Mouse (Mus musculus): Measurements from ENCODE around the gene Gpr26. TPM values are rescaled to one million over a fixed set of nuclear protein-coding genes. Genes with fewer than 3 reads are reported as not detected.

Gene Gpr26
- polyA plus RNA-seq, 1 experiment, result 0.01 TPM

DNA sequence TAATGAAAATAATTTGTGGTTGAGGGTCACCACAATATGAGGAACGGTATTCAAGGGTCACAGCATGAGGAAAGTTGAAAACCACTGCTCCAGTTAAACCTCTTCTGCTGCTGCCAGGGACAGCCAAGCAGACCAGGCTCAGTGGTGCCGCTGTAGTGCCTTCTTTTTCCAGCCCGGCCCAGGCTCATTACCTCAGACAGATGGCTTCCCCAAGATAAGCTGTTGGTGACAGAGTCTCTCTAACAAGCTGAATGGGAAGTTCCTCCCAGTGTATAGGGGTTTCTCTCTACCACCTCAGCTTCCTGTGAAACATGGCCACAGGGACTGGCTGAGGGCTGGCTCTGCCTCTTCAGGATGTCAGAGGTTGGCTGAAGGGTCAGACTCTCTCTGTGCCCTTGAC, 4.0 kb downstream of the Gpr26 start:
- no peaks in the 10 kb centered on the region for H3K36me3 ChIP-seq (replicated peaks; ENCODE audit: low read length)
- TF ChIP-seq GATA1 (IDR thresholded peaks at IDR 0.05; ENCODE audit: borderline replicate concordance, low read length) (no peak), FLI1 (IDR thresholded peaks at IDR 0.05; ENCODE audit: low read length) (no peak)
- no peaks in the 10 kb centered on the region for H3K4me1 ChIP-seq
- H3K4me3 ChIP-seq (replicated peaks), result no peak overlapping the region
- H3K27me3 ChIP-seq (replicated peaks), result peaks cover 33% of the 10 kb centered on the region
- H3K9me3 ChIP-seq, result peaks cover 6% of the 10 kb centered on the region; the same call in 1 of the 2 replicates

DNA sequence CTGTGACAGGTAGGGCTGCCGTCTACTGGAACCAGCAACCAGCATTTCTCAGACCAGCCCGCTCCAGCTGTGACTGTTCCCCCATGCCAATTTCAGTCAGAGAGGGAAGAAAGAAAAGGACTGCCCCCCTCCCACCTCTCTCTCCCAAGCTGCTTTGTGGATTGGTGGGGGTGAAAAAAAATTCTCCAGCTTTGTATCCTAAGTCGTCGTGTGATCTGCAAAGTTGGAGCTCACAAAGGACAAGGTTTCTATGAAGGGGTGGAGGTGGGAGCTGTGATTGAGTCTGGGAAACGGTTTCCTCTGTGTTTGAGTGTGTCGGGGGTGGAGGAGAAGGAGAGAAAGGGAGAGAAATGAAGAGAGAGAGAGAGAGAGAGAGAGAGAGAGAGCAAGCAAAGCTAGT, 9.6 kb downstream of the Gpr26 start:
- H3K9me3 ChIP-seq, result no peaks in the 10 kb centered on the region
- no peaks in the 10 kb centered on the region for H3K4me1 ChIP-seq
- peaks cover 2% of the 10 kb centered on the region for H3K27me3 ChIP-seq (replicated peaks)
- H3K36me3 ChIP-seq (replicated peaks; ENCODE audit: low read length), result no peaks in the 10 kb centered on the region
- H3K4me3 ChIP-seq (replicated peaks), result no peak overlapping the region
- no peak for TF ChIP-seq FLI1 (IDR thresholded peaks at IDR 0.05; ENCODE audit: low read length)
- TF ChIP-seq GATA1 (IDR thresholded peaks at IDR 0.05; ENCODE audit: borderline replicate concordance, low read length), result no peak

DNA sequence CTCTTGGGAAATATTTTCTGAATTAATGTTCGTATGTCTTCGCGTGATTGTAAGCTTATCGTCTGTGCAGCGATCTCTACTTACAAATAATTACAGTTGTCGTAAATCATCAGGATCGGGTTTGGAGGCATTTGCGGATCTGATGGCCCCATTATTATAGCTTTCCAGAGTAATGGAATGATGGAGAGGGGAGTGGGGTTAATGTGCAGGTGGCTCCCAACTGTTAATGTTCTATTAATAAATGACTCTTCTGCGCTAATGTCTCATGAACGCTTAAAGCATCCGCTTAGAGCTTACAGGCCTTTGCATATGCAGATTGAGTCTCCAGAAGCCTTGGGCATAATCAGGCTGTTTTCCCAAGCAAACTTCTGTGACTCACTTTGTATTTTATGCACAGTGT, 12.3 kb downstream of the Gpr26 start:
- no peak for TF ChIP-seq FLI1 (IDR thresholded peaks at IDR 0.05; ENCODE audit: low read length)
- no peak for TF ChIP-seq GATA1 (IDR thresholded peaks at IDR 0.05; ENCODE audit: borderline replicate concordance, low read length)
- no peaks in the 10 kb centered on the region for H3K4me1 ChIP-seq

DNA sequence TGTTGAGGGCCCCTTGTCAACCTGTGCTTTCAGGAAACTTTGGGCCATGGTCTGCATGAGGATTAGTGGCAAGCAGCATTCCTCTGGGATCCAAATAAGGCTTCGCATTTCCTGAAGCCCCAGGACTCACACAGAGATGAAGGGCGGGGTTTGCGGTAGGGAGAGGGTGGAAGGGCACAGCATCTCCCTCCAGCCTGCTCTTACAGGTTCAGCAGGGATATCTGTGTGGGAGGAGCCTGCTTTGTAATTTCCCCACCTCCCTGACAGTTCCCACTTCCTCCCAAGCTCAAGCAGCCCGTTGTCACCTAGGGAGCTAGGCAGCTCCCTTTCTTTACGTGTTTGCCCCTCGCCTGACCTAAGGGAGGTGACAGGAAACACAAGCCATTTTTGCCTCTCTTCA, 22.8 kb downstream of the Gpr26 start:
- Histone ChIP-seq H3K36me3 (replicated peaks; ENCODE audit: low read length) (no peaks in the 10 kb centered on the region), H3K4me3 (replicated peaks) (no peak overlapping the region), H3K4me1 (no peaks in the 10 kb centered on the region), H3K9me3 (peaks cover 4% of the 10 kb centered on the region; the same call in 1 of the 2 replicates), H3K27me3 (replicated peaks) (no peaks in the 10 kb centered on the region)
- TF ChIP-seq GATA1 (IDR thresholded peaks at IDR 0.05; ENCODE audit: borderline replicate concordance, low read length) (no peak), FLI1 (IDR thresholded peaks at IDR 0.05; ENCODE audit: low read length) (no peak)

More for the DNA sequence above, 12.3 kb downstream of the Gpr26 start:
- H3K27me3 ChIP-seq (replicated peaks), result peaks cover 2% of the 10 kb centered on the region
- no peak overlapping the region for H3K4me3 ChIP-seq (replicated peaks)
- H3K9me3 ChIP-seq, result no peaks in the 10 kb centered on the region
- no peaks in the 10 kb centered on the region for H3K36me3 ChIP-seq (replicated peaks; ENCODE audit: low read length)

- no peaks in the 10 kb centered on the region for H3K27me3 ChIP-seq (replicated peaks)
- no peaks in the 10 kb centered on the region for H3K36me3 ChIP-seq (replicated peaks; ENCODE audit: low read length)
- H3K9me3 ChIP-seq, result peaks cover 10% of the 10 kb centered on the region
- no peak overlapping the region for H3K4me3 ChIP-seq (replicated peaks)
- no peak for TF ChIP-seq FLI1 (IDR thresholded peaks at IDR 0.05; ENCODE audit: low read length)
- no peak for TF ChIP-seq GATA1 (IDR thresholded peaks at IDR 0.05; ENCODE audit: borderline replicate concordance, low read length)
- H3K4me1 ChIP-seq, result no peaks in the 10 kb centered on the region
Observed at GRCm38 (mm10) chr7:131992226-131992625, 26.0 kb downstream of the Gpr26 start.

- Histone ChIP-seq H3K4me1 (no peaks in the 10 kb centered on the region), H3K9me3 (peaks cover 10% of the 10 kb centered on the region), H3K36me3 (replicated peaks; ENCODE audit: low read length) (no peaks in the 10 kb centered on the region), H3K4me3 (replicated peaks) (no peak overlapping the region), H3K27me3 (replicated peaks) (no peaks in the 10 kb centered on the region)
- TF ChIP-seq GATA1 (IDR thresholded peaks at IDR 0.05; ENCODE audit: borderline replicate concordance, low read length) (no peak), FLI1 (IDR thresholded peaks at IDR 0.05; ENCODE audit: low read length) (no peak)
Observed at GRCm38 (mm10) chr7:131992873-131993272, 26.6 kb downstream of the Gpr26 start.

DNA sequence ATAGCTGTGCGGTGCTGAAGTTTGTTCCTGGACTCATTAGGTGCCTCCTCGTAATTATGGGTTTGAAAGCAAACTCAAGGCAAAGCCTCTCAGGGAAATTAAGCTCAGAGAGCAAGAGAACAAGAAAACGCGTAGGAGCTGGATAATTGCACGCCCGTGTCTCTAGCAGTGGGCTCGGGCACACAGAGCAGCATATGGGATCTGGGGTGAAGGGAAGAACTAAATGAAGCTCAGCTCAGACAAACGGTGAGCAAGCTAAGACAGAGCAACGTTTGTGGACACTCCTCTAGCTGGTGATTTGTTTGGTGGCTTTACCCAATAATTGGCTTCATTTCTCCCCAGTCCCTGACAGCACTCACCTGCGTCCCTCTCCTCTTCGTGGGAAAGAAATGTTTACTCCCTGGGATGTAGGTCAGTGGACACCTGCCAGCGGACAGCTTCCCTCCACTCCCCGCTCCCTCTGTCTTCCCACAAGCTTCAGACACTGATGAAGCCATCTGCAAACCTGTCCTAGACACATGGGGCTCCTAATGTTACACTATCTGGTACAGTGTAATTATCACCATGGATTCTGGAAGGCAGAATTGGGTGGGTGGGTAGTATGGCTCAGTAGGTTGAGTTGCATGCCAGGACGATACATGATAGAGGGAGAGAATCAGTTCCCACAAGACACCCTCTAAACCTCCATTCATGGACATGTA, 39.9 kb downstream of the Gpr26 start:
- no peaks in the 10 kb centered on the region for H3K4me1 ChIP-seq
- TF ChIP-seq GATA1 (IDR thresholded peaks at IDR 0.05; ENCODE audit: borderline replicate concordance, low read length), result no peak
- no peak for TF ChIP-seq FLI1 (IDR thresholded peaks at IDR 0.05; ENCODE audit: low read length)
- 0 out of 2 replicates have a peak, but pooled peaks cover under 1% of the 10 kb centered on the region for H3K9me3 ChIP-seq
- H3K27me3 ChIP-seq (replicated peaks), result no peaks in the 10 kb centered on the region
- no peaks in the 10 kb centered on the region for H3K36me3 ChIP-seq (replicated peaks; ENCODE audit: low read length)
- H3K4me3 ChIP-seq (replicated peaks), result no peak overlapping the region

DNA sequence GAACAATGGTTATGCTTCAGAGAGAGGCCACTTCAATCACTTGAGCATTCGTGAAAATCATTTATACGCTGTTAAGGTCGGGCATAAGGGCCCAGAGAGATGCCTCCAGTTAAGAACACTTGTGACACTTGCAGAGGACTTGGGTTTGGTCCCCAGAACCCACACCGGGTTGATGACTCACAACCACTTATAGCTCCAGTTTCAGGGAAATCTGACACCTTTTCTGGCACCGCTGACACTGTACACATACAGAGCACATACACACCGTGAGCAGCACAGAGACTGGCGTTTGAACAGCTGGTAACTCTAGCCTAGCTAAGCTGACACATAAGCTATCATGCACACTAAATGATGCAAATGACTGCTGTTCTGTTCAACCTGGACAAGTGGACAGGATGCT, 42.7 kb downstream of the Gpr26 start:
- Histone ChIP-seq H3K27me3 (replicated peaks) (no peaks in the 10 kb centered on the region), H3K4me1 (no peaks in the 10 kb centered on the region), H3K9me3 (no peaks in the 10 kb centered on the region), H3K36me3 (replicated peaks; ENCODE audit: low read length) (no peaks in the 10 kb centered on the region), H3K4me3 (replicated peaks) (no peak overlapping the region)
- TF ChIP-seq GATA1 (IDR thresholded peaks at IDR 0.05; ENCODE audit: borderline replicate concordance, low read length) (no peak), FLI1 (IDR thresholded peaks at IDR 0.05; ENCODE audit: low read length) (no peak)

GRCm38 (mm10) chr7:132012969-132013679, 46.9 kb downstream of the Gpr26 start:
- Histone ChIP-seq H3K4me1 (no peaks in the 10 kb centered on the region), H3K36me3 (replicated peaks; ENCODE audit: low read length) (no peaks in the 10 kb centered on the region), H3K9me3 (no peaks in the 10 kb centered on the region), H3K4me3 (replicated peaks) (no peak overlapping the region), H3K27me3 (replicated peaks) (no peaks in the 10 kb centered on the region)
- no peak for TF ChIP-seq FLI1 (IDR thresholded peaks at IDR 0.05; ENCODE audit: low read length)
- TF ChIP-seq GATA1 (IDR thresholded peaks at IDR 0.05; ENCODE audit: borderline replicate concordance, low read length), result no peak

- Histone ChIP-seq H3K4me3 (replicated peaks) (no peak overlapping the region), H3K9me3 (no peaks in the 10 kb centered on the region), H3K4me1 (no peaks in the 10 kb centered on the region), H3K36me3 (replicated peaks; ENCODE audit: low read length) (no peaks in the 10 kb centered on the region), H3K27me3 (replicated peaks) (no peaks in the 10 kb centered on the region)
- TF ChIP-seq FLI1 (IDR thresholded peaks at IDR 0.05; ENCODE audit: low read length) (no peak), GATA1 (IDR thresholded peaks at IDR 0.05; ENCODE audit: borderline replicate concordance, low read length) (no peak)
Observed at GRCm38 (mm10) chr7:132013970-132014369, 47.7 kb downstream of the Gpr26 start.
